Mouse (Mus musculus): ENCODE results near the gene Sumo2.

GRCm38 (mm10) chr11:115511121-115511520 lies 25.0 kb downstream of the Sumo2 start:
- no peak for TF ChIP-seq CTCF (IDR thresholded peaks at IDR 0.05; ENCODE audit: borderline replicate concordance, control insufficient read depth, extremely low read depth, insufficient read depth, low read length, poor library complexity)
- no peak for TF ChIP-seq POLR2A (IDR thresholded peaks at IDR 0.05; ENCODE audit: control insufficient read depth, extremely low read depth, insufficient read depth, low read length, poor library complexity)

All from thymus, adult 2 months (tissue).